Mouse (Mus musculus) lung, postnatal 0 days (tissue): ENCODE measurements at regions not wholly inside any gene's neighbourhood (a gene's known extent, or its start where the extent isn't known, plus 50 kb on each side); places are given as distances from the start of the nearest gene placed in this dataset.

ENCODE experiments used
- CTCF ChIP-seq: IDR thresholded peaks from 2 replicates; pipeline ENCODE4 v1.5.1; 2016; ENCODE audit warnings: antibody characterized with exemption, mild to moderate bottlenecking
- EP300 ChIP-seq: IDR thresholded peaks from 2 replicates; pipeline ENCODE4 v1.6.1; 2016; ENCODE audit warnings: antibody characterized with exemption, mild to moderate bottlenecking, control low read depth

- TF ChIP-seq EP300 (no peak), CTCF (no peak)
Measured at GRCm38 (mm10) chr2:117924877-117925276, 186.8 kb upstream of the Thbs1 start.
